In genomic region chr19:11049426-11049825, GRCm38 (mm10) we compare ENCODE assay signal across 30 mouse cellular contexts. TPM values are rescaled to one million over a fixed set of nuclear protein-coding genes. Genes with fewer than 3 reads are reported as not detected.
DNase-seq lines count a peak whose midpoint lies in the region; ATAC-seq and TF ChIP-seq lines count a peak whose summit lies in the region.
"Had no signal": no experiment of that assay in that cellular context is flagged by ENCODE, and none has a peak within 500 bp of the region (broad histone marks: within the 10 kb centered on the region; RNA-seq: fewer than 3 reads in every experiment).

No protein-coding gene starts in this region.

- peaks cover 18% of the 10 kb centered on the region for H3K4me1 ChIP-seq in heart, adult 2 months (ENCODE audit: control insufficient read depth, insufficient read depth, low read length)
- H3K4me1 ChIP-seq in spleen, adult 2 months (ENCODE audit: control insufficient read depth, insufficient read depth, insufficient read length) = peaks cover 31% of the 10 kb centered on the region; the same call in 1 of the 2 replicates
- peaks cover 4% of the 10 kb centered on the region for H3K4me1 ChIP-seq in intestine, postnatal 0 days (replicated peaks; ENCODE audit: control insufficient read depth, insufficient read depth, low read length)
- H3K4me1 ChIP-seq: hindbrain, embryonic 15.5 days; lung, embryonic 15.5 days had no signal

- no peak for TF ChIP-seq CTCF in heart, adult 2 months (IDR thresholded peaks at IDR 0.05)
- no peak for TF ChIP-seq CTCF in spleen, adult 2 months (IDR thresholded peaks at IDR 0.05; ENCODE audit: extremely low read depth, insufficient read depth, insufficient read length, insufficient replicate concordance)
- no peak for TF ChIP-seq CTCF in intestine, postnatal 0 days (IDR thresholded peaks at IDR 0.05; ENCODE audit: low read depth)

- H3K79me2 ChIP-seq in heart, adult 2 months (replicated peaks; ENCODE audit: control insufficient read depth, insufficient read depth, low read length) = no peaks in the 10 kb centered on the region

- H3K4me3 ChIP-seq in heart, adult 2 months = peak overlapping the region; percentile 46
- H3K4me3 ChIP-seq in spleen, adult 2 months (ENCODE audit: extremely low read depth, insufficient read depth, insufficient read length) = 0 out of 2 replicates have a peak overlapping the region, but pooled peaks have one; percentile 60
- H3K4me3 ChIP-seq in intestine, postnatal 0 days (ENCODE audit: low read depth, low read length) = no peak overlapping the region
- H3K4me3 ChIP-seq: forebrain, embryonic 10.5 days; heart, embryonic 15.5 days; hindbrain, embryonic 15.5 days; limb, embryonic 10.5 days; lung, embryonic 15.5 days; midbrain, embryonic 10.5 days had no signal

- peak overlapping the region; percentile 76 for H3K9ac ChIP-seq in heart, adult 2 months (ENCODE audit: low read depth, low read length)
- H3K9ac ChIP-seq in intestine, postnatal 0 days (ENCODE audit: low read depth, low read length) = no peak overlapping the region
- H3K9ac ChIP-seq: heart, embryonic 15.5 days; hindbrain, embryonic 15.5 days; lung, embryonic 15.5 days had no signal

- TF ChIP-seq EP300 in heart, adult 2 months (IDR thresholded peaks at IDR 0.05; ENCODE audit: insufficient read depth, low read depth, low read length) = no peak

- no peaks in the 10 kb centered on the region for H3K9me3 ChIP-seq in intestine, postnatal 0 days (ENCODE audit: control insufficient read depth)
- H3K9me3 ChIP-seq: forebrain, embryonic 10.5 days; heart, embryonic 15.5 days; hindbrain, embryonic 15.5 days; limb, embryonic 10.5 days; lung, embryonic 15.5 days; midbrain, embryonic 10.5 days had no signal

- H3K4me2 ChIP-seq in intestine, postnatal 0 days (replicated peaks; ENCODE audit: low read depth) = no peak overlapping the region
- H3K4me2 ChIP-seq: heart, embryonic 15.5 days; hindbrain, embryonic 15.5 days; lung, embryonic 15.5 days had no signal

- DNase-seq in heart, adult 2 months = no peak
- no peak for DNase-seq in heart, adult 8-10 months (ENCODE audit: low spot score)
- DNase-seq in spleen, adult 2 months (ENCODE audit: low read depth in 1 of 2, low spot score in 2 of 2) = no peak
- DNase-seq in spleen, adult 12 weeks (ENCODE audit: low spot score) = no peak
- no peak for DNase-seq in layer of hippocampus, adult 9-11 months
- DNase-seq in urinary bladder, adult 18-20 months (ENCODE audit: low spot score in 2 of 2) = no peak
- no peak for DNase-seq in retina, embryonic 14.5 days (ENCODE audit: low spot score)
- DNase-seq: cerebellum, adult 18-20 months; cerebellum, postnatal 14 days; gastrocnemius, postnatal 14 days; heart, postnatal 36 days; kidney, adult 9 months; kidney, postnatal 14 days; liver; spleen, adult 18-20 months; thymus, postnatal 36 days had no signal

- TF ChIP-seq POLR2A in heart, adult 2 months (IDR thresholded peaks at IDR 0.05; ENCODE audit: insufficient read depth, low read depth, low read length) = no peak
- no peak for TF ChIP-seq POLR2A in spleen, adult 2 months (IDR thresholded peaks at IDR 0.05; ENCODE audit: low read depth, low read length)

- ATAC-seq in intestine, postnatal 0 days = peak; percentile 58
- ATAC-seq: forebrain, embryonic 16.5 days; midbrain, embryonic 16.5 days had no signal

- H3K36me3 ChIP-seq in heart, adult 2 months (ENCODE audit: control insufficient read depth, insufficient read depth, low read length) = peaks cover 12% of the 10 kb centered on the region
- H3K36me3 ChIP-seq in spleen, adult 2 months (ENCODE audit: control insufficient read depth, insufficient read depth, low read length) = no peaks in the 10 kb centered on the region
- H3K36me3 ChIP-seq in intestine, postnatal 0 days (ENCODE audit: control insufficient read depth, insufficient read depth) = no peaks in the 10 kb centered on the region
- H3K36me3 ChIP-seq: forebrain, embryonic 10.5 days; heart, embryonic 15.5 days; hindbrain, embryonic 15.5 days; limb, embryonic 10.5 days; lung, embryonic 15.5 days; midbrain, embryonic 10.5 days had no signal

- peak overlapping the region; percentile 95 for H3K27ac ChIP-seq in heart, adult 2 months
- peak overlapping the region; percentile 92 for H3K27ac ChIP-seq in spleen, adult 2 months (ENCODE audit: insufficient read depth, low read length)
- peak overlapping the region; percentile 52 for H3K27ac ChIP-seq in intestine, postnatal 0 days (ENCODE audit: low read depth, low read length)
- H3K27ac ChIP-seq: forebrain, embryonic 10.5 days; heart, embryonic 15.5 days; hindbrain, embryonic 15.5 days; limb, embryonic 10.5 days; lung, embryonic 15.5 days; midbrain, embryonic 10.5 days had no signal

- intact Hi-C loops in heart, adult 2 months (cut with DNase I) = loop anchor here (5.0 kb wide), 1 partner anchor 33 kb away; the partner anchor contains the start of gene Ms4a8a

- H3K27me3 ChIP-seq in heart, adult 2 months (ENCODE audit: control insufficient read depth, insufficient read depth, low read length) = no peaks in the 10 kb centered on the region
- H3K27me3 ChIP-seq in spleen, adult 2 months (ENCODE audit: control insufficient read depth, insufficient read depth, low read length) = no peaks in the 10 kb centered on the region
- no peaks in the 10 kb centered on the region for H3K27me3 ChIP-seq in intestine, postnatal 0 days (replicated peaks; ENCODE audit: control insufficient read depth, insufficient read depth, low read length)
- H3K27me3 ChIP-seq: heart, embryonic 15.5 days; hindbrain, embryonic 15.5 days; lung, embryonic 15.5 days had no signal

RNA-seq across cellular contexts. Expression of gene Ms4a8a, which starts 31.5 kb away (rescaled TPM):
- 1 to 10 TPM; 2.2 to 2.4 TPM for total RNA-seq in heart, adult 2 months (2021)
- polyA plus RNA-seq in heart, adult 2 months (2012; rRNA removed) = 1.1 and 1.7 TPM in 2 replicates
- 1 to 10 TPM in 3 of 4 experiments, under 1 TPM in 1; 0.82 to 4.2 (median 1.4) TPM for total RNA-seq in heart, adult 8-10 months (2022)
- polyA plus RNA-seq in spleen, adult 2 months (2012; rRNA removed) = 2.1 and 2.6 TPM in 2 replicates
- 66.9 and 75.7 TPM in 2 replicates for polyA plus RNA-seq in intestine, postnatal 0 days (2015; fragmentation: Nextera tagmentation; extraction: Ambion mirVana)
- total RNA-seq: layer of hippocampus, postnatal 25 days had no signal
- polyA plus RNA-seq: embryonic facial prominence, embryonic 11.5 days; forebrain, embryonic 10.5 days; forebrain, embryonic 16.5 days; hindbrain, embryonic 15.5 days; limb, embryonic 10.5 days; midbrain, embryonic 10.5 days; midbrain, embryonic 16.5 days had no signal

RNA-seq across cellular contexts. Expression of gene Ms4a18, which starts 31.6 kb away (rescaled TPM):
- not detected for total RNA-seq in heart, adult 2 months (2021)
- polyA plus RNA-seq in heart, adult 2 months (2012; rRNA removed) = not detected in 2 replicates
- total RNA-seq in heart, adult 8-10 months (2022) = not detected
- not detected in 2 replicates for polyA plus RNA-seq in spleen, adult 2 months (2012; rRNA removed)
- 30.9 and 31.8 TPM in 2 replicates for polyA plus RNA-seq in intestine, postnatal 0 days (2015; fragmentation: Nextera tagmentation; extraction: Ambion mirVana)
- total RNA-seq: adrenal gland, postnatal 4 days; gastrocnemius, postnatal 14 days; heart, postnatal 36 days; layer of hippocampus, adult 18-20 months; layer of hippocampus, postnatal 25 days; neutrophil, adult 5-6 weeks had no signal
- polyA plus RNA-seq: embryonic facial prominence, embryonic 11.5 days; forebrain, embryonic 10.5 days; forebrain, embryonic 16.5 days; heart, embryonic 15.5 days; hindbrain, embryonic 15.5 days; limb, embryonic 10.5 days; lung, embryonic 15.5 days; midbrain, embryonic 10.5 days; midbrain, embryonic 16.5 days had no signal

RNA-seq across cellular contexts. Expression of gene Ms4a15, which starts 56.4 kb away (rescaled TPM):
- total RNA-seq in heart, adult 2 months (2021) = not detected
- polyA plus RNA-seq in heart, adult 2 months (2012; rRNA removed) = not detected in 2 replicates
- not detected for total RNA-seq in heart, adult 8-10 months (2022)
- 0.06 and 0.35 TPM in 2 replicates for polyA plus RNA-seq in spleen, adult 2 months (2012; rRNA removed)
- polyA plus RNA-seq in intestine, postnatal 0 days (2015; fragmentation: Nextera tagmentation; extraction: Ambion mirVana) = 0.34 and 0.44 TPM in 2 replicates
- total RNA-seq: gastrocnemius, postnatal 14 days; heart, postnatal 36 days; layer of hippocampus, adult 18-20 months; layer of hippocampus, postnatal 25 days; neutrophil, adult 5-6 weeks had no signal
- polyA plus RNA-seq: embryonic facial prominence, embryonic 11.5 days; forebrain, embryonic 10.5 days; heart, embryonic 15.5 days; limb, embryonic 10.5 days; midbrain, embryonic 10.5 days; midbrain, embryonic 16.5 days had no signal

Comparison
In these comparisons a context has a peak if more than half of its experiments do, and no peak if none do; other contexts are left out.
1. RNA of gene Ms4a8a, which starts 31.5 kb away (polyA plus RNA-seq): 66.9 to 75.7 TPM in intestine, postnatal 0 days; 2.1 to 2.6 TPM in spleen, adult 2 months and 1.1 to 1.7 TPM in heart, adult 2 months; every median in the first group is over 10 times any median in the second.
2. RNA of gene Ms4a18, which starts 31.6 kb away (polyA plus RNA-seq): 30.9 to 31.8 TPM in intestine, postnatal 0 days; not detected in heart, adult 2 months and not detected in spleen, adult 2 months; every median in the first group is over 10 times any median in the second.
3. Peak in every context shown above with its lines, with median percentiles within 50 percentile points of each other: H3K27ac ChIP-seq.